Mouse (Mus musculus) MN1 (cell line): ENCODE results near the gene Supt5.
A peak's percentile ranks its signal among the peaks of the same experiment; 100 is the strongest.

ENCODE experiments used
- DNase-seq: peaks from one replicate; pipeline ENCODE4 v3.0.0-alpha.2; 2016; ENCODE audit warnings: low spot score

Gene Supt5

GRCm38 (mm10) chr7:28374647-28375046 lies 36.1 kb upstream of the Supt5 start:
- no peak for DNase-seq

DNA sequence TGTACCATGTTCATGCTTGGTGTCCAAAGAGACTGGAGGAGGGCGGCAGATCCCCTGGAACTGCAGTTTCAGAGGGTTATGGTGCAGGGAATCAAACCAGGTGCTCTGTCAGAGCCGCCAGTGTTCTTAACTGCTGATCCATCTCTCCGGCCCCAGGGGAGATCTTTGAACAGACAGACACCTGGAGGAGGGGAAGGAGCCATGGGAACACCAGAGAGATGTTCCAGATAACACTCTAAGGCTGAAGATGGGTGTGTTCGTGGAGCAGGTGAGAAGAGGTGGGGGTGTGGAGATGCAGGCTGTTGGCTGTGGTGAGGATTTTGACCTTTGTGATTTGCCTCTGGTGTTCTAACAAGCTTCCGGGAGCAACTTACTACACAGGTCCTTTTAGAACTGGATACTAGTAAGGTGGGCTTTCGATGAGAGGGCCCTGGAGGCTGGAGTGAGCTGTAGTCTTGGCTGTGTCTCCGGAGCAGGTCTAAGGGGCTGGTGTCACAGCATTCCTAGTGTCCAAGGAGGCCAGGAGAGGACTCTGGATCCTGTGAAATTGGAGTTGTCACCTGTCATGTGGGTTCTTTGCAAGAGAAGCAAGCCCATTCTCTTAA lies 35.4 kb upstream of the Supt5 start:
- DNase-seq, result no peak

- peak; percentile 91 for DNase-seq
Measured at GRCm38 (mm10) chr7:28373131-28373581, 34.6 kb upstream of the Supt5 start.

DNA sequence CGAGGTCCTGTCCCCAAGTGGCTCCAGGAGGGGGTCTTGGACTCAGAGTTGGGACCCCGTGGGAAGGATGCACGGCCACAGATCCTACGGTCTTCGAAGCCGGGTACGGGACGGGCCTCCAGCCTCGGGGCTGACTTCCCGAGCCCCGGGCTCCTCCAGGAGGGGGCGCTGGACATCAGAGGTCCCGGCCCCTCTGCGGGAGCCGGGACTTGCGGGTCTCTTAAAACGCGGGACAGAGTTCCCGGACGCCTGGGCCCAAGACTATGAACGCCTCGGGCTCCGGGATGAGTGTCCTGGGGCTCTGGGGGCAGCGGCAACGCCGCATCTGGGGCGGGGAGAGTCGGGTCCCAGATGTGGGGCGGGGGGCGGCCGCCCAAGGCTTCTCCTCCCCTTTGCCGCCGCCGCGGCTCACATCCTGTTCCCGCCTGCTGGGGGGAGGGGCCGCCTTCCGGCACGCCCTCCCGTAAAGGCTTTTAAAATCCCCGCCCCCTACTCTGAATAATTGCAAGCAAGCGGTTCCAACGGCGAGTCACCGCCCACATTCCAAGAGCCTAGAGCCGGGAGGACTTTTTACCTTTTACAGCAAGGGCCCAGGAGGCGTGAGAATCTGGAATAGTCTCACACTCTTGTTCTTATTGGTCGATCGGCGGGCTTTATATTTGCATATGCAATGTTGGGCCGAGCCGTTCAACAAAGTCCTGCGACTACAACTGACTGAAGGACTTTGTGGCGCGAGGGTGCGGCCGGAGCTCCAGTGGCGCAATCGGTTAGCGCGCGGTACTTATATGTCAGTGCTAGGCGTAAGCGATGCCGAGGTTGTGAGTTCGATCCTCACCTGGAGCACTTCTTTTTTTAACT lies 33.9 kb upstream of the Supt5 start, which contains the start of gene Plekhg2:
TSS of gene Plekhg2 (minus strand) at position 349 of the 858 bp plus-strand sequence.
- DNase-seq, result peak; percentile 98

GRCm38 (mm10) chr7:28371514-28371989 lies 33.0 kb upstream of the Supt5 start:
- DNase-seq, result peak; percentile 58

DNA sequence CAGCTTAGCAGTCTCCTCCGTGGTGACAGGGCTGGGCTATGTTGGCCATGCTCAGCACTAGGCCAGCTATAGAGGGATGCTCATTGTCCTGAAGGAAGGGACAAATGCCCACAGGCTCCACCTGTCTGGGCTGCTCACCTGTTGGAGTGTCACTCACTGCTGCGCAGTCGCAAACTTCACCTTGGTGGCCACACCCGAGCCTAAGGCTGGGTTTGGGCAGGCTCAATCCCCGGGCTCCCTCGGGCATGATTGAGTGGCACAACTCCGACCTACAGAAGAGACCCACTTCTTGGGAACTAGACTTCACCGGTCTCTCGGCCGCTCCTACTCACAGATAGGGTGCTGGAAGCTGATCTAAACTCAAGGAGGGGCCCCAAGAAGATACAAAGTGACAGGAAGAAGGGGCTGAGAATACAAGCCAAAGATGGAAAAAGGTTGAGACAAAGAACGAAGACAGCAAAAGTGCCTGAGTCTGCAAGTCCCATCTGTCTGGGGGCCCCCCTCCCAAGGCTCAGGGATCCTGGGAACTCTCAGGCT lies 32.5 kb upstream of the Supt5 start:
- no peak for DNase-seq

DNA sequence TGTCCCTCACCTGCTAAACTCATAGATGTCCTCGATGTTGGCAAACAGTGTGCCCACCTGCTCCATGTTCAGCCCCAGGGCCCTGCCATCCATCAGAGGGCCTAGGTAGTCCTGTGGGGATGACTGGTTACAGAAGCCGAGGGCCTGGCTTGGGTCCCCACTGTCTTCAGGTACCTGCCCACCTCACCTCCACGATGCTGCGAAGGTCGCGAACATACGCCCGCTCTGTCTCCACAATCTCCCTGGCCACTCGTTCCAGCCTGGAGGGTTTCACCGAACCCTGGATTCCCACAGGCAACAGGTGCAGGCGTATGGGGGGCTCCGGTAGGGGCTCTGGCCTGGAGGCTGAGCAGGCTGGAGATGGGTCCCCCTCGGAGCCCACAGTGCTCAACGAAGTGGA lies 31.5 kb upstream of the Supt5 start:
- DNase-seq, result no peak

DNA sequence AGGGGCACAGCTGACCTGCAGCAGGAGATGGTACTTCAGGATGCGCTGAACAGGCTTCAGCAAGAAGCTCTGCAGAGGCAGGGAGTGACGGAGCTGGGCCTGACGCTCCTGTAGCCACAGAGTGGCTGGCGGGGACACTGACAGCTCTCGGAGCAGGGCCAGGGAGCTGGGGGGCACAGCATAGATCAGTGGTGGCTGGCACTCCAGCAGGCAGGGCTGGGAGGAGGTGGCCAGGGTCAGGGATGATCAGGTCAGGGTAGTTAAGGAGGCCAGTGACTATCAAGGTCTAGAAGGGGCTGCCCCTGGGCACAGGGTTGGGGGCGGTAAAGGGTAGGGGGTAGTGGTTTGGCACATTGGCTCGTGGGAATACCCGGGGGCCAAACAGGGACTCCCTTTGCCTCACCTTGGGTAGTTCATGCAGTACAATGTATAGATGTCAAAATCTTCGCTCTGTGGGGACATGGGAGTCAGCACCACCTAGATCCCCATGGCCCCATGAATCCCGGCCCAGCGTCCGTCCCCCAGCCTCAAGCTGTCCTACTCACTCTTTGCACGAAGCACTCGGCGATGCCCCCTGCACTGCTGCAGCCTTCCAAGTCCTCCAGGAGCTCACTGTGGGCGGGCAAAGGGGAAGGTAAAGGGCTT lies 29.9 kb upstream of the Supt5 start:
- no peak for DNase-seq

GRCm38 (mm10) chr7:28367663-28368275 lies 29.2 kb upstream of the Supt5 start:
- no peak for DNase-seq

DNA sequence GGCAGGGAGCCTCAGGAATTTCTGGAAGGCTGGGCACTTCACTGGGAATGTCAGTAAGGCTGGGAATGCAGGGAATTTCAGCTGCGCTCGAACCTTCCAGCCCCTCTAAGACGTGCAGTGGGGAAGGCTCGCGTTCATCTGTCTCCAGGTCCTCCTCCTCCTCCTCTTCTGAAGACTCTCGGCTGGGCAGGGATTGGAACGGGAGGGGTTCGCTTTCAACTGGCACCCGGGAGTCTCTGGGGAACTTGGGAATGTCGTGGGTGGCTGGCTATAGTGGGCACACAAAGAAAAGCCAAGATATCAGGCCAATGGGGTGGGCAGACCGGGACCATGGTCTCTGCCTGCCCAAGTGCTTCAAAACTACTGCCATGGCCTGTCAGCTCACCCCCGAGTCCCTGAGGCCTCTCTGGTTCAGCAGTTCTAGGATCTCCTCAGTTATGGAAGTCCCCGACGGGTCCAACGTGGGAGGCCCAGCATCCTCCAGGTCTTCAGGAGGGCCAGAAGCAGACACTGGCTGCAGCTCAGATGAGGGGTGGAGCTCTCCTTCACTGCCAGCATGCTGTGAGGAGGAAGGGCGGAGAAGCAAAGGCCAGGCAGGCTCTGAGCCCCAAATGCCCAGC lies 24.0 kb upstream of the Supt5 start:
- DNase-seq, result no peak

DNA sequence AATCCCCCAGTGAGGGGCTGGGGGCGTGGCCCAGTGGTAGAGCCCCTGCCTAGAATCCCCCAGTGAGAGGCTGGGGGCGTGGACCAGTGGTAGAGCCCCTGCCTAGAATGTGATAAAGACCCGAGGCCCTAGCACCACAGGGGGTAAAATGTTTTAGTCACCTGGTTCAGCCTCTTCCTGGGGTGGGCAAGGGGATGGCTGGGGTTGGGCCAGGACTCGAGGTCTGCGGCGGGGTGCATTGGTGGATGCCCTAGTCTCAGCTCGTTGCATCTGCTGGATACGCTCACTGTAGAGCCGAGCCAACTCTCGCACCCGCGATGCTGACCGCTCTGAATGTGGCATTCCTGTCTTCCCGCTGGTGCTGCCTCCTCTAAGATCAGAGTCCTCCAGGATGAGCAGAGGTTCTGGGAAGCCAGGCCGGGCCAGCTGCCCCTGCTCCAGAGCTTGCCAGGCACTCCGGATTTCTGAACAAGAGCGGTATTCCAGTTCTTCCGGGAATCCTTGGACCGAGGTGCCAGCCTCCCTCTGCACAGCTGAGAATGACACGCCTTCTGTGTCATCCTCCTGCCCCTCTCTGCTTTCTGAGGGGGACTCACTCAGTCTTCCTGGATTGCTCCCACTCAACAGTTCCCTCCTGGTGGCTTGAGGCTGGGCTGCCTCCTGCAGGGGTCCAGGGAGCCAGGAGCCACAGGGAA lies 23.2 kb upstream of the Supt5 start:
- DNase-seq, result no peak

- peak; percentile 77 for DNase-seq
Measured at GRCm38 (mm10) chr7:28360291-28360690, 21.7 kb upstream of the Supt5 start.

- DNase-seq, result no peak
Measured at GRCm38 (mm10) chr7:28359854-28360253, 21.3 kb upstream of the Supt5 start.

GRCm38 (mm10) chr7:28358431-28358830 lies 19.9 kb upstream of the Supt5 start:
- DNase-seq, result no peak

- DNase-seq, result peak; percentile 64
Measured at GRCm38 (mm10) chr7:28357984-28358383, 19.4 kb upstream of the Supt5 start.

DNA sequence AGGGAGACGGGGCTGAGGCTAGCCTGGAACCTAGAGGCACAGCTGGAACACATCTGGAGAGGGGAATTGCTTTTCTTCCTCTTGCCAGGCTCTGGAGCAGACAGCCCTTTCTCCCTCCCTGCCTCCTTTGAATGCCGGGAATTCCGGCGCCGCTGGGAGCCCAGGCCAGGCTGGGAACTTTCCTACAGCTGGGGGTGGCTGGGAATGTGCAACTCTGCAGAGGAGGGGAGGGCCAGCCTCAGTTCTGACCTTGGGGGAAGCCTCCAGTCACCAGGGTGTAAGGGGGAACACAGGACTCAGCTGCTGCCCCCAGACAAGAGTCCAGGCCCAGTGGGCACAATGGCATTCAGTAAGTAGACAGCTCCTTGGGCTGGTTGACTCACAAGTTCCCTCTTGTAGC lies 18.4 kb upstream of the Supt5 start:
- no peak for DNase-seq

DNA sequence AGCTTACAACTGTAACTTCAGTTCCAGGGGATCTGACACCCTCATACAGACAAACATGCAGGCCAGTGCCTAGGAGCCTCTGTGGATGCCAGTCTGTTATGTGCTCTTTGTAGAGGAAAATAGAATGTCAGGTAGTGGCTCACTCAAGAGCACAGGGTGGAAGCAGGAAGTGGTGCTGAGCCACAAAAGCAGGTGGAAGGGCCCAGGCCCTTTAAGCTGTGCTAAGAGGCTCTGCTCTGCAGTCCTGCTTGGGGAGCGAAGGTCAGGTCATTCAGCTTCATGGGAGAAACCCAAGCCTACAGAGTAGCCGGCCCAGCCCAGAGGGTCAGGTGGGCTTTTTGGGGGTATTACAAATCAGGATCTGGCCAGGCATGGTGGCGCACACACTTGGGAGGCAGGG lies 16.7 kb upstream of the Supt5 start:
- DNase-seq, result no peak

DNA sequence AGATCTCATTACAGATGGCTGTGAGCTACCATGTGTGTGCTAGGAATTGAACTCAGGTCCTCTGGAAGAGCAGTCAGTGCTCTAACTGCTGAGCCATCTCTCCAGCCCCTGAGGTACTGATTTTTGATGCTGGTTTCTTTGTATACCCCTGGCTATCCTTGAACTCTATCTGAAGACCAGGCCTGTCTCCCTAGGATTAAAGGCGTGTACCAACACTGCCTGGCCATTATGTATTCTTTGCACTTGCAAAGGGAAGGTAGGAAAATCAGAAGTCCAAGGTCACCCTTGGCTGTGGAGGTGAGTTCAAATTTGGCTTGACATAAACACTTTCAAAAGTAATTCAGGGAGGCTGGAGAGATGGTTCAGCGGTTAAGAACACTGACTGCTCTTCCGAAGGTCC lies 16.1 kb upstream of the Supt5 start:
- DNase-seq, result no peak

- no peak for DNase-seq
Measured at GRCm38 (mm10) chr7:28354113-28354581, 15.6 kb upstream of the Supt5 start.

DNA sequence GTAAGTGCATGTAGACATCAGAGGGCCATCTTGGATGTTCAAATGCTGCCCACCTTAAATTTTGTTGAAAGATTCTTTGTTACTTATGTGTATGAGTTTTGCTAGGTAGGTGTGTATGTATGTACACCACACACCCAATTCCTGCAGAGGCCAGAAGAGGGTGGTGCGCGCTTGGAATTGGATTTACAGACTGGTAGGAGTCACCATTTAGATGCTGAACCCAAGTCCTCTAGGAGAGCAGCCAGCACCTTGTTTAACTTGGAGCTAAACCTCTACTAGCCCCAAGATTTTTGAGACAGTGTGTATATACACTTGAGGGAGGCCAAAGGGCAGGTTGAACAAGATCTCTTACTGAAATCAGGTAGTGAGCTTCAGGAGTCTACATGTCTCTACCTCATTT lies 14.7 kb upstream of the Supt5 start:
- no peak for DNase-seq

DNA sequence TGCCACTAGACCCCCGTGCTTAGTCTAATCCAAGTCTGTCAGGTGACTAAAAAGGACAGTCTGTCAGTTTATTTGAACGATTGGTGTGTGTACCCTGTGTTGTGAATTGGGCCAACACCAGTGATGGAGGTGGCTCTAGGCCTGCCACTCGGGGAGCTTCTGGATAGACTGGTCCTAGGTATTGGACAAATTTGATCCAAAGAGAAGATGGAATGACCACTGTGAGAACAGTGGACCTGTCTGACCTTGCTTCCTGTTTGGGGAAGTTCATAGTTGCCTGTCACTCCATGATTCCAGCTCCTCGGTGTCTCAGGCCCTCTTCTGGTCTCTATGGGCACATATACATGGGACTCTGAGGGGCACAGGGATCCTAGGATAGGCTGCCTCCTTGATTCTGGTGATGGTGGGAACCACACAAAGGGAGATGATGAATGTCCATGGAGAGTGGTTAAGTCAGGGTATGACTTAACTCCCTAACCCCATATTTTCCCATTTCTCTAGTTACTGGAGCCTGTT lies 13.2 kb upstream of the Supt5 start:
- DNase-seq, result peak; percentile 47
